Mouse (Mus musculus): ENCODE measurements around the gene 1110059E24Rik. TPM values are rescaled to one million over a fixed set of nuclear protein-coding genes. Genes with fewer than 3 reads are reported as not detected.
A peak's percentile ranks its signal among the peaks of the same experiment; 100 is the strongest.
"Not testable (repeated sequence)": the region's sequence is repeated elsewhere in the genome, so short reads cannot be mapped to it uniquely, and the experiment has no call there.

Gene 1110059E24Rik
- total and polyA plus RNA-seq, 3 experiments = 4.6 to 11.0 (median 10.5) TPM

DNA sequence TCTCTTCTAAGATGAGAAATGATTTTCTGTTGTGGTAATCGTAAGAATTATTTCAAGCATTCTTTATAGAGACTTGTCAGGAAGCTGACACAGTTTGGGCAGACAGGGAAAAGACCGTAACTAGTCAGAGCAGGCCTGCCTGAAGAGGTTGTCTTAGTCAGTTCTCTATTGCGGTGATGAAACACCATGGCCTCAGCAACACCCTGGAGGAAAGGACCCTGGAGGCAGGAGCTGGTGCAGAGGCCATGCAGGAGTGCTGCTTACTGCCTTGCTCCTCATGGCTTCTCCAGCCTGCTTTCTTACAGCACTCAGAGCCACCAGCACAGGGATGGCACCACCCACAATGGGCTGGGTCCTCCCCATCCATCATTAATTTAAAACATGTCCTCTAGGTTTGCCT, 47.5 kb downstream of the 1110059E24Rik start:
- Histone ChIP-seq H3K27me3 (ENCODE audit: control insufficient read depth, insufficient read depth, low read length) (no peaks in the 10 kb centered on the region), H3K79me2 (replicated peaks; ENCODE audit: control insufficient read depth, insufficient read depth, low read length) (no peaks in the 10 kb centered on the region), H3K9ac (ENCODE audit: low read depth, low read length) (no peak overlapping the region), H3K36me3 (ENCODE audit: control insufficient read depth, insufficient read depth, low read length) (no peaks in the 10 kb centered on the region), H3K4me1 (ENCODE audit: control insufficient read depth, insufficient read depth, low read length) (peaks cover 3% of the 10 kb centered on the region; the same call in 1 of the 2 replicates), H3K4me3 (no peak overlapping the region), H3K27ac (no peak overlapping the region)
- TF ChIP-seq CTCF (IDR thresholded peaks at IDR 0.05) (no peak), EP300 (IDR thresholded peaks at IDR 0.05; ENCODE audit: insufficient read depth, low read depth, low read length) (no peak), POLR2A (IDR thresholded peaks at IDR 0.05; ENCODE audit: insufficient read depth, low read depth, low read length) (no peak)
- DNase-seq = no peak
- 86% methylated on average over 3 of the region's 3 CpGs for WGBS
- intact Hi-C loops (cut with DNase I) = no loop called here

DNA sequence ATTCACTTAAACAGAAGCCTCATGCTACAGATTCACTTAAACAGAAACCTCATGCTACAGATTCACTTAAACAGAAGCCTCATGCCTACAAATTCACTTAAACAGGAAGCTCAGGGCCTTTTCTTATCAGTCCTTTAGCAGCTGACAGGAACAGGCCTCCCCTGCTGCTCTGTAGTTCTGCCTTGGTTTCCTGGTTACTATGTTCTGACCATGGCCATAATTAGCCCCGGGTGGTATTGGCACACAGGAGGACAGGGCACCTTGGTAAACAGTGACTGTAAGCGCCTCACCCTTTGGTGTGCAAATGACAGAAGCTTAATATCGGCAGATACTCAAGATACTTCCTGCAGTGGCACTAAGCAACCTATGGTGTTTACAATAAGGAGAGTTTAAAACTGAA, 48.9 kb downstream of the 1110059E24Rik start:
- H3K4me3 ChIP-seq = no peak overlapping the region
- intact Hi-C loops (cut with DNase I) = no loop called here
- no peaks in the 10 kb centered on the region for H3K36me3 ChIP-seq (ENCODE audit: control insufficient read depth, insufficient read depth, low read length)
- H3K4me1 ChIP-seq (ENCODE audit: control insufficient read depth, insufficient read depth, low read length) = peaks cover 3% of the 10 kb centered on the region; the same call in 1 of the 2 replicates
- no peaks in the 10 kb centered on the region for H3K79me2 ChIP-seq (replicated peaks; ENCODE audit: control insufficient read depth, insufficient read depth, low read length)
- no peak overlapping the region for H3K9ac ChIP-seq (ENCODE audit: low read depth, low read length)
- TF ChIP-seq POLR2A (IDR thresholded peaks at IDR 0.05; ENCODE audit: insufficient read depth, low read depth, low read length) = no peak
- no peak for TF ChIP-seq EP300 (IDR thresholded peaks at IDR 0.05; ENCODE audit: insufficient read depth, low read depth, low read length)
- TF ChIP-seq CTCF (IDR thresholded peaks at IDR 0.05) = no peak
- 19% methylated on average over 3 of the region's 3 CpGs for WGBS
- H3K27ac ChIP-seq = no peak overlapping the region
- DNase-seq = peak in 1 of 2 experiments; percentile 28
- H3K27me3 ChIP-seq (ENCODE audit: control insufficient read depth, insufficient read depth, low read length) = no peaks in the 10 kb centered on the region

DNA sequence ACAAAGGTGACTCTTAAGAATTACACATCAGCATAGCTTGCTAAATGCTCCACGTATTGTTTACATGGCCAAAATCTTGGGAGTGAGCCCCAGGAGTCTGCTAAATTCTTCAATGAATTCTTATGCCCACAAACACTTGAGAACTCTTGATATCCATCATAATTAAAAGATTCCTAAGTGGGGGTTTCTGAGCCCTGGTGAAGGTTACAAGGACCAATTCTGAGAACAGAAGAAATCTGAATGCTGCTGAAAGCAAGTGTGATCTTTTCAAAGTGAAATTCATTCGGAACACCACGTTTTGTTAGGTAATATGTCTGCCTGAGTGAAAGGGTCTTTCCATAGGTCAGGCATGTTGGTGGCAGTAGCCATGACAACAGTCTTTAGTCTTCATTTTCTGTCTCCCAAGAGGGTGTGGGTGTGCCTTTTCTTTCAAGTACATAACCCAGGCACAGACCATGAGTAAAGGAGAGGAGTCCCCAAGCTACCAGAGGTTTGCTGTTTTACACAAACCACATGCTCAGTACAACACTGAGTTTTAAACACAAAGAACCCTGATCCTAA, 51.2 kb downstream of the 1110059E24Rik start:
- Histone ChIP-seq H3K4me3 (no peak overlapping the region), H3K9ac (ENCODE audit: low read depth, low read length) (no peak overlapping the region), H3K36me3 (ENCODE audit: control insufficient read depth, insufficient read depth, low read length) (peaks cover 3% of the 10 kb centered on the region; the same call in 1 of the 2 replicates), H3K27me3 (ENCODE audit: control insufficient read depth, insufficient read depth, low read length) (no peaks in the 10 kb centered on the region), H3K79me2 (replicated peaks; ENCODE audit: control insufficient read depth, insufficient read depth, low read length) (no peaks in the 10 kb centered on the region), H3K27ac (no peak overlapping the region), H3K4me1 (ENCODE audit: control insufficient read depth, insufficient read depth, low read length) (peaks cover 3% of the 10 kb centered on the region; the same call in 1 of the 2 replicates)
- TF ChIP-seq EP300 (IDR thresholded peaks at IDR 0.05; ENCODE audit: insufficient read depth, low read depth, low read length) (no peak), CTCF (IDR thresholded peaks at IDR 0.05) (no peak), POLR2A (IDR thresholded peaks at IDR 0.05; ENCODE audit: insufficient read depth, low read depth, low read length) (no peak)
- DNase-seq = no peak
- WGBS = 73% methylated on average over 3 of the region's 3 CpGs
- intact Hi-C loops (cut with DNase I) = no loop called here

DNA sequence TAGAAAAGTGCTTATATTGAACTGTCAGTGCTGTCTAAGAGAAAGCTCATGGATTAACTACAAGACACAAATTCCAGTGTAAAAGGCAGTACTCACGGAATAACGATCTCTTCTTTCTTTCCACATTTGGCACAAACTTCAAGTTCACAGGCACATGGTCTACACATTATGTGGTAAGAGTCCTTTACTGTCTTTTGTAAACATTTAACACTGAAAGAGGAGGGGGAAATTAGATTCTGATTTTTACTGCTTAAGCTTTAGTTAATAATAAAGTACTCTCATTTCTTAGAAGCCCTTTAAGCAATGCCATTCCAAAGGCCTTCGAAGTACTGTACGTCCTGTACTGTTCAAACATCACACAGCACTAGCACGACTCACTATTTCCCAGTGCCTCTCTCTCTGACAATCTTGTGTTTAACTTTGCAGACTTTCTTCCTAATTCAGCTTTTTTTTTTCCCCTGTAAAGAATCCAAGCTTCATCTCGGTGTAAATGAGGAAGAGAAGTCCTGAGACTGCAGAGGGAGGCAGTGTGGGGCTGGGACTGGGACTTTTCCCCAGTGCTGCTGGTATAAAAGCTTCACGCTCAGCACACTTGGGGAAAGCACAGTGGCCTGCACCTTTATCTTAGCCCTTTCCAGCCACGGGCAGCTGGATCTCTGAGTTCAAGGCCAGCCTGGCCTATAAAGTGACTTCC, 54.0 kb downstream of the 1110059E24Rik start:
- intact Hi-C loops (cut with DNase I) = no loop called here
- 76% methylated on average over 8 of the region's 8 CpGs for WGBS
- Histone ChIP-seq H3K36me3 (ENCODE audit: control insufficient read depth, insufficient read depth, low read length) (peaks cover 3% of the 10 kb centered on the region; the same call in 1 of the 2 replicates), H3K4me1 (ENCODE audit: control insufficient read depth, insufficient read depth, low read length) (no peaks in the 10 kb centered on the region; the same call in 1 of the 2 replicates), H3K79me2 (replicated peaks; ENCODE audit: control insufficient read depth, insufficient read depth, low read length) (no peaks in the 10 kb centered on the region), H3K4me3 (no peak overlapping the region), H3K27me3 (ENCODE audit: control insufficient read depth, insufficient read depth, low read length) (no peaks in the 10 kb centered on the region), H3K9ac (ENCODE audit: low read depth, low read length) (no peak overlapping the region), H3K27ac (no peak overlapping the region)
- no peak for DNase-seq
- TF ChIP-seq CTCF (IDR thresholded peaks at IDR 0.05) (no peak), EP300 (IDR thresholded peaks at IDR 0.05; ENCODE audit: insufficient read depth, low read depth, low read length) (no peak), POLR2A (IDR thresholded peaks at IDR 0.05; ENCODE audit: insufficient read depth, low read depth, low read length) (no peak)

DNA sequence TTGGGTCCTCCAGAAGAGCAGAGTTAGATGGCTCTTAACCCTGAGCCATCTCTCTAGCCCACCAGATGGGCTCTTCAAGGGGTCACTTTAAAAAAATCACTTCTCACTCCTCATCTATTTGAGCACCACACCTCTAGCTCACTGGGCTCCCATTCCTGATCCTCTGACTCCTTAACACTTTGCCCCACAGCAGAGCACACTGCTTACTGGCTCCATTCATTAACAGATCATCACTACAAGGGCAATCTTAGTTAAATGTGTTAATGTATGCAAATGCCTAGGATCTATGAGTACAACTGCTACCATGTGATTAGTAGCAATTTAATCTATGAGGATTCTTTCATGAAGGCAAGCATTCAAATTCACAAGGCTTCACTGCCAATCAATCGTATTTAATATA, 58.1 kb downstream of the 1110059E24Rik start:
- H3K79me2 ChIP-seq (replicated peaks; ENCODE audit: control insufficient read depth, insufficient read depth, low read length) = no peaks in the 10 kb centered on the region
- H3K4me1 ChIP-seq (ENCODE audit: control insufficient read depth, insufficient read depth, low read length) = no peaks in the 10 kb centered on the region
- intact Hi-C loops (cut with DNase I) = no loop called here
- no peak overlapping the region for H3K4me3 ChIP-seq
- no peaks in the 10 kb centered on the region for H3K27me3 ChIP-seq (ENCODE audit: control insufficient read depth, insufficient read depth, low read length)
- no peak overlapping the region for H3K9ac ChIP-seq (ENCODE audit: low read depth, low read length)
- TF ChIP-seq POLR2A (IDR thresholded peaks at IDR 0.05; ENCODE audit: insufficient read depth, low read depth, low read length) (no peak), CTCF (IDR thresholded peaks at IDR 0.05) (no peak), EP300 (IDR thresholded peaks at IDR 0.05; ENCODE audit: insufficient read depth, low read depth, low read length) (no peak)
- DNase-seq = no peak
- 100% methylated on average over 1 of the region's 1 CpGs for WGBS
- H3K27ac ChIP-seq = no peak overlapping the region
- H3K36me3 ChIP-seq (ENCODE audit: control insufficient read depth, insufficient read depth, low read length) = peaks cover 3% of the 10 kb centered on the region; the same call in 1 of the 2 replicates

DNA sequence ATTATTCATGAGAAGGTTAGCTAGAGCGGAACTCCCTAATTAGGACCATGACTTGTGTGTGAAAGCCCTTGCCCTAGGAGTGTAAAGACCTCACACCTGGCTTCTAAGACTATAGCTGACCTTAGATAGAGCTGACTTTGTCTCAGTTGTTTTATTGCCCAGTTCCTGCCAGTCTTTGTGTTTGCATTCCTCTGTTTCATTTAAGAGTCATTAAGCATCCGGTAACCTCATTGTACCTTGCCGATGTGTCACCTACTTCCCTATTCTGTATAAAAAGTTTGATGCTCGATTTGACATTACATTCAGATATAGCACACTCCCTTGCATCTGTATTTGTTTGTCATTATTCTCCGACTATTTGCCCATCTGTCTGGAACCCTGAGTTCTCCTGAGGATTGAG, 60.6 kb downstream of the 1110059E24Rik start:
- WGBS = 96% methylated on average over 5 of the region's 5 CpGs
- intact Hi-C loops (cut with DNase I) = not testable (repeated sequence)

More for the DNA sequence above, 60.6 kb downstream of the 1110059E24Rik start:
- not testable (repeated sequence) for H3K27ac ChIP-seq; DNase-seq; H3K36me3 ChIP-seq (ENCODE audit: control insufficient read depth, insufficient read depth, low read length); H3K79me2 ChIP-seq (replicated peaks; ENCODE audit: control insufficient read depth, insufficient read depth, low read length); H3K4me3 ChIP-seq; H3K4me1 ChIP-seq (ENCODE audit: control insufficient read depth, insufficient read depth, low read length); H3K9ac ChIP-seq (ENCODE audit: low read depth, low read length); H3K27me3 ChIP-seq (ENCODE audit: control insufficient read depth, insufficient read depth, low read length)
